9 mouse cellular contexts compared by ENCODE assay signal in the genomic region with DNA sequence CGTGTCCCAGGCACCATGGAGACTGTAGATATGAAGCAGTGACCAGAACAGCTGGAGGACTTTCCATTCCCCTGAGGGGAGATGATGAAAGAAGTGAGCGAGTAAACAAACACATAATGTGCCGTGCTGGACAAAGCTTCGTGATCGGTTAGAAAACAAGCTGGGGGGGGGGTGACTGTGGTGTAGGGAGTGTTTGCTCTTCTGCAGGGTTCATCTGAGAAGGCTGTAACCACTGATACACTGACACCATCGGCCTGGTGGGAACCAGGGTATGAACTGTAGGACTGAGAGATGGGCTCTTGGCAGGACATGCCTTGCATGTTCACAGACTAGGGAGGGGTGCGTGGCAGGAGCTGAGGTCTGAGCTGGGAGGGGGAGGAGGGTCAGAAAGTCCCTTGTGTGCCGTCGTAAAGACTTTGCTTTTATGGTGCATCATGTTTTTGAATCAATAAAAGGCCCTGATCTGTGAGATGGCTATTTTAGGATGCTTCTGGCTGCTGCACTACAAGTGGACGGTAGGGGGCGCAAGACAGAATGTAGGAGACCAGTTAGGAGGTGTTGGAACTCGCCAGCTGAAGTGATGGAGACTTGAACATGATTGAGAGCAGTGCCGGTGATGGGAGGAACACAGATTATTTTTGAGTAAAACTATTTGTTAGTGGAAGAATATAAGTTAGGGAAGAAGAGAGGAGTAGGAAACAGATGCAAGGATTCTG.
DNase-seq lines count a peak whose midpoint lies in the region; ATAC-seq and TF ChIP-seq lines count a peak whose summit lies in the region.
"Had no signal": no experiment of that assay in that cellular context is flagged by ENCODE, and none has a peak within 500 bp of the region (broad histone marks: within the 10 kb centered on the region; RNA-seq: fewer than 3 reads in every experiment).

No protein-coding gene starts in this region.

- H3K79me2 ChIP-seq in liver, adult 2 months (ENCODE audit: control insufficient read depth, insufficient read depth, low read length) = no peaks in the 10 kb centered on the region

- no peaks in the 10 kb centered on the region for H3K36me3 ChIP-seq in liver, adult 2 months (ENCODE audit: control insufficient read depth, insufficient read depth, low read length)
- no peaks in the 10 kb centered on the region for H3K36me3 ChIP-seq in liver, embryonic 11.5 days (ENCODE audit: control insufficient read depth, insufficient read depth, low read length)
- H3K36me3 ChIP-seq: heart, embryonic 13.5 days had no signal

- DNase-seq in cerebellum, adult 2 months = peak; percentile 11 to 27
- DNase-seq in liver, adult 2 months (ENCODE audit: extremely low read depth, low read depth, low spot score) = peak; percentile 25
- DNase-seq in liver, embryonic 11.5 days (ENCODE audit: low spot score) = no peak
- DNase-seq in c-Kit-positive CD71-positive TER-119-positive erythroid progenitor cells, embryonic 14.5 days (ENCODE audit: low spot score) = peak; percentile 9
- DNase-seq in kidney, postnatal 10 days = peak; percentile 64
- peak; percentile 44 for DNase-seq in retina, postnatal 1 day
- DNase-seq in thymus, postnatal 0 days (ENCODE audit: low spot score) = no peak

- no peak overlapping the region for H3K27ac ChIP-seq in cerebellum, adult 2 months (ENCODE audit: insufficient read depth, low read length)
- no peak overlapping the region for H3K27ac ChIP-seq in liver, adult 2 months (replicated peaks; ENCODE audit: insufficient read depth, low read depth, low read length)
- H3K27ac ChIP-seq in liver, embryonic 11.5 days (ENCODE audit: low read depth, low read length) = no peak overlapping the region
- H3K27ac ChIP-seq: heart, embryonic 13.5 days had no signal

- no peak for ATAC-seq in cerebellum, adult (ENCODE audit: insufficient number of reproducible peaks, low FRiP score, low TSS enrichment)
- ATAC-seq in liver, embryonic 11.5 days (replicated peaks; ENCODE audit: low FRiP score) = no peak

- no peak overlapping the region for H3K4me2 ChIP-seq in liver, embryonic 11.5 days
- H3K4me2 ChIP-seq: heart, embryonic 13.5 days had no signal

- 65% methylated on average over 13 of the region's 13 CpGs for WGBS in cerebellum, adult 2 months
- 37% methylated on average over 13 of the region's 13 CpGs for WGBS in liver, adult 2 months
- WGBS in liver, embryonic 11.5 days = 55% methylated on average over 13 of the region's 13 CpGs

- no peak overlapping the region for H3K4me3 ChIP-seq in cerebellum, adult 2 months (replicated peaks; ENCODE audit: insufficient read depth, low read depth, low read length)
- H3K4me3 ChIP-seq in liver, adult 2 months (ENCODE audit: insufficient read depth, low read depth, low read length) = no peak overlapping the region
- H3K4me3 ChIP-seq in liver, embryonic 11.5 days (ENCODE audit: low read depth, low read length) = no peak overlapping the region
- H3K4me3 ChIP-seq: heart, embryonic 13.5 days had no signal

- TF ChIP-seq CTCF in cerebellum, adult 2 months (IDR thresholded peaks at IDR 0.05; ENCODE audit: borderline replicate concordance, insufficient read depth, low read depth, low read length) = peak; percentile 56; the same call in 1 of the 2 replicates
- peak; percentile 65 for TF ChIP-seq CTCF in liver, adult 2 months (IDR thresholded peaks at IDR 0.05; ENCODE audit: low read depth, low read length)

- no peak overlapping the region for H3K9ac ChIP-seq in liver, adult 2 months (ENCODE audit: low read depth, low read length)
- no peak overlapping the region for H3K9ac ChIP-seq in liver, embryonic 11.5 days (ENCODE audit: low read depth, low read length)
- H3K9ac ChIP-seq: heart, embryonic 13.5 days had no signal

- H3K27me3 ChIP-seq in cerebellum, adult 2 months (ENCODE audit: control insufficient read depth, insufficient read depth, low read length) = no peaks in the 10 kb centered on the region
- H3K27me3 ChIP-seq in liver, adult 2 months (ENCODE audit: control insufficient read depth, insufficient read depth, low read length) = no peaks in the 10 kb centered on the region
- H3K27me3 ChIP-seq in liver, embryonic 11.5 days (replicated peaks; ENCODE audit: control insufficient read depth, insufficient read depth, low read length) = no peaks in the 10 kb centered on the region
- H3K27me3 ChIP-seq: heart, embryonic 13.5 days had no signal

- TF ChIP-seq POLR2A in cerebellum, adult 2 months (IDR thresholded peaks at IDR 0.05; ENCODE audit: borderline replicate concordance, insufficient read depth, low read length) = no peak
- no peak for TF ChIP-seq POLR2A in liver, adult 2 months (IDR thresholded peaks at IDR 0.05; ENCODE audit: extremely low read depth, insufficient read depth, low read length)

- no peaks in the 10 kb centered on the region for H3K4me1 ChIP-seq in cerebellum, adult 2 months (ENCODE audit: control insufficient read depth, insufficient read depth, low read length)
- H3K4me1 ChIP-seq in liver, adult 2 months (ENCODE audit: control insufficient read depth, insufficient read depth, low read length) = no peaks in the 10 kb centered on the region
- no peaks in the 10 kb centered on the region for H3K4me1 ChIP-seq in liver, embryonic 11.5 days (replicated peaks; ENCODE audit: control insufficient read depth, insufficient read depth, low read length)
- H3K4me1 ChIP-seq: heart, embryonic 13.5 days had no signal

- H3K9me3 ChIP-seq in liver, embryonic 11.5 days (ENCODE audit: control insufficient read depth, low read length) = no peaks in the 10 kb centered on the region
- H3K9me3 ChIP-seq: heart, embryonic 13.5 days had no signal

Comparison
In these comparisons a context has a peak if more than half of its experiments do, and no peak if none do; other contexts are left out.
1. DNase-seq: peak in cerebellum, adult 2 months (2 of 2), liver, adult 2 months (single experiment), c-Kit-positive CD71-positive TER-119-positive erythroid progenitor cells, embryonic 14.5 days (single experiment), kidney, postnatal 10 days (single experiment) and retina, postnatal 1 day (single experiment); none in liver, embryonic 11.5 days (single experiment) and thymus, postnatal 0 days (single experiment).